Mouse (Mus musculus) c-Kit-positive CD71-positive TER-119-negative erythroid progenitor cells, embryonic 14.5 days (primary cell): ENCODE measurements around the gene Tmem30b.
"Not testable (repeated sequence)": the region's sequence is repeated elsewhere in the genome, so short reads cannot be mapped to it uniquely, and the experiment has no call there.

ENCODE experiments used
- DNase-seq: peaks from one replicate; pipeline ENCODE4 v3.0.0-alpha.2; 2013; ENCODE audit warnings: low read depth

The Tmem30b gene

GRCm38 (mm10) chr12:73546086-73546711, at the start of gene Tmem30b:
Tmem30b (minus strand) TSS chr12:73546392.
- DNase-seq, result no peak

GRCm38 (mm10) chr12:73595226-73595625, 49.0 kb upstream of the Tmem30b start:
- no peak for DNase-seq

- DNase-seq, result no peak
These were observed 48.1 kb upstream of the Tmem30b start for GRCm38 (mm10) chr12:73594177-73594745.

- DNase-seq, result no peak
These were observed 47.0 kb upstream of the Tmem30b start for GRCm38 (mm10) chr12:73593021-73593798.

- DNase-seq, result no peak
These were observed 45.4 kb upstream of the Tmem30b start for GRCm38 (mm10) chr12:73591625-73592024.

- DNase-seq, result no peak
These were observed 44.6 kb upstream of the Tmem30b start for GRCm38 (mm10) chr12:73590627-73591276.

GRCm38 (mm10) chr12:73587262-73587661, 41.1 kb upstream of the Tmem30b start:
- DNase-seq, result no peak

GRCm38 (mm10) chr12:73585850-73586249, 39.7 kb upstream of the Tmem30b start:
- DNase-seq, result no peak

GRCm38 (mm10) chr12:73585241-73585801, 39.1 kb upstream of the Tmem30b start:
- no peak for DNase-seq

GRCm38 (mm10) chr12:73584610-73585240, 38.5 kb upstream of the Tmem30b start, which contains the start of gene Prkch:
Prkch (plus strand) TSS chr12:73584796.
- DNase-seq, result no peak

- no peak for DNase-seq
These were observed 37.8 kb upstream of the Tmem30b start for GRCm38 (mm10) chr12:73583813-73584609.

GRCm38 (mm10) chr12:73583318-73583717, 37.1 kb upstream of the Tmem30b start:
- no peak for DNase-seq

- no peak for DNase-seq
These were observed 34.6 kb upstream of the Tmem30b start for GRCm38 (mm10) chr12:73580811-73581210.

- no peak for DNase-seq
These were observed 31.9 kb upstream of the Tmem30b start for GRCm38 (mm10) chr12:73578141-73578540.

- no peak for DNase-seq
These were observed 28.4 kb upstream of the Tmem30b start for GRCm38 (mm10) chr12:73574632-73575031.

GRCm38 (mm10) chr12:73565620-73565969, 19.4 kb upstream of the Tmem30b start:
- no peak for DNase-seq

GRCm38 (mm10) chr12:73564795-73565619, 18.8 kb upstream of the Tmem30b start:
- DNase-seq, result peak; percentile 49

GRCm38 (mm10) chr12:73564176-73564575, 18.0 kb upstream of the Tmem30b start:
- DNase-seq, result no peak

- not testable (repeated sequence) for DNase-seq
These were observed 16.9 kb upstream of the Tmem30b start for GRCm38 (mm10) chr12:73563122-73563521.

GRCm38 (mm10) chr12:73560091-73560490, 13.9 kb upstream of the Tmem30b start:
- DNase-seq, result no peak
